Mouse (Mus musculus) G1E (cell line): Measurements from ENCODE around the gene Gtf2h1.

Source experiments
- CTCF ChIP-seq: IDR thresholded peaks from 2 replicates; pipeline ENCODE4 v1.5.1; 2012; ENCODE audit warnings: low read depth, low read length, inconsistent platforms, mixed read lengths
- GATA1 ChIP-seq: IDR thresholded peaks from 2 replicates; pipeline ENCODE4 v1.6.1; 2012; ENCODE audit warnings: borderline replicate concordance, low read length, inconsistent platforms, mixed read lengths
- TAL1 ChIP-seq: conservative IDR thresholded peaks from 2 replicates; pipeline ENCODE4 v1.6.1; 2012; ENCODE audit warnings: low read depth, low read length, inconsistent platforms, mixed read lengths

GRCm38 (mm10) chr7:46827046-46827802 lies 31.3 kb downstream of the Gtf2h1 start:
- TF ChIP-seq CTCF (no peak), GATA1 (no peak), TAL1 (no peak)
